Mouse (Mus musculus) thymus, adult 2 months (tissue): ENCODE data around the gene Tex19.1. TPM values are rescaled to one million over a fixed set of nuclear protein-coding genes. Genes with fewer than 3 reads are reported as not detected.

ENCODE experiments used
- DNase-seq: peaks from one replicate; pipeline ENCODE4 v3.0.0; 2021
- H3K27ac ChIP-seq: fragments of 200-500 bp; 2 replicates; pipeline ENCODE4 v1.5.1; 2012; ENCODE audit warnings: low read length, control low read depth; ENCODE audit not compliant: control insufficient read depth, insufficient read depth
- H3K27me3 ChIP-seq: fragments of 200-500 bp; 2 replicates; pipeline ENCODE4 v1.6.1; 2012; ENCODE audit warnings: mild to moderate bottlenecking, low read length, moderate library complexity, mixed read lengths; ENCODE audit not compliant: control insufficient read depth, insufficient read depth
- H3K36me3 ChIP-seq: fragments of 200-500 bp; 2 replicates; pipeline ENCODE4 v1.6.1; 2012; ENCODE audit warnings: mild to moderate bottlenecking, low read length, moderate library complexity; ENCODE audit not compliant: control insufficient read depth, insufficient read depth
- H3K4me1 ChIP-seq: fragments of 200-500 bp; replicated peaks from 2 replicates; pipeline ENCODE4 v1.6.1; 2012; ENCODE audit warnings: low read length; ENCODE audit not compliant: control insufficient read depth, insufficient read depth
- H3K4me3 ChIP-seq: fragments of 200-500 bp; 2 replicates; pipeline ENCODE4 v1.5.1; 2012; ENCODE audit warnings: mild to moderate bottlenecking, low read length, control low read depth, moderate library complexity; ENCODE audit not compliant: control insufficient read depth, insufficient read depth
- CTCF ChIP-seq: fragments of 200-500 bp; IDR thresholded peaks from 2 replicates; pipeline ENCODE4 v1.5.1; 2012; ENCODE audit warnings: mild to moderate bottlenecking, control low read depth, low read length, moderate library complexity, borderline replicate concordance; ENCODE audit not compliant: control insufficient read depth, poor library complexity, insufficient read depth; ENCODE audit errors: extremely low read depth
- POLR2A ChIP-seq: fragments of 200-500 bp; IDR thresholded peaks from 2 replicates; pipeline ENCODE4 v1.6.1; 2012; ENCODE audit warnings: mild to moderate bottlenecking, low read length, control low read depth, moderate library complexity; ENCODE audit not compliant: control insufficient read depth, poor library complexity, insufficient read depth; ENCODE audit errors: extremely low read depth
- WGBS: fragments of 180-500 bp; shearing (Covaris S2); methylation state at CpG from one replicate; pipeline ENCODE4 v1.1.7; 2018; 5-methylcytosine and 5-hydroxymethylcytosine counted together
- polyA plus RNA-seq: library from polyadenylated mRNA; depleted of rRNA; stranded (reverse); fragments of >200 nt; gene quantifications from 2 replicates; pipeline ENCODE4 v1.2.3, GENCODE M21; 2012; rRNA removed

Gene Tex19.1
- polyA plus RNA-seq, 1 experiment = 0.08 TPM

DNA sequence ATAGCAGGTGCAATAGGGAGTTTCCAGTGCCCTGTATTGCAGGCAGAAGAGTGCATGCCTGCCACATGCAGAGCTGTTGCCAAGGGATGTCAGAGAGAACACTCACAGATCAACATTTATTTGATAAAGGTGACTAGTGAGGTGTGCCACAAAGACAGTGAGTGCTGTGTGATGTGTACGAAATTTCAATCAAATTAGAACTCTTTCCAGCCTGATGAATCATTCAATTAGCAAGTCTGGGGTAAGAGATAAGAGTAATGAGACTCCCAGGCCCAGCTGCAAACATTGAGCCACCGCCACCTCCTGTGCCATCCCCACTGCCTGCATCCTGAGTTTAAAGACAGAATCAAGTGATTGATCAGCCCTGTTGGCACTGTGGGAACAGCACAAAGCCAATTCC lies 46.8 kb downstream of the Tex19.1 start:
- H3K27ac ChIP-seq = no peak overlapping the region
- TF ChIP-seq CTCF (no peak), POLR2A (no peak)
- no peak overlapping the region for H3K4me3 ChIP-seq
- H3K4me1 ChIP-seq = no peaks in the 10 kb centered on the region
- H3K36me3 ChIP-seq = no peaks in the 10 kb centered on the region
- H3K27me3 ChIP-seq = no peaks in the 10 kb centered on the region
- 92% methylated on average over 2 of the region's 2 CpGs for WGBS
- DNase-seq = no peak

DNA sequence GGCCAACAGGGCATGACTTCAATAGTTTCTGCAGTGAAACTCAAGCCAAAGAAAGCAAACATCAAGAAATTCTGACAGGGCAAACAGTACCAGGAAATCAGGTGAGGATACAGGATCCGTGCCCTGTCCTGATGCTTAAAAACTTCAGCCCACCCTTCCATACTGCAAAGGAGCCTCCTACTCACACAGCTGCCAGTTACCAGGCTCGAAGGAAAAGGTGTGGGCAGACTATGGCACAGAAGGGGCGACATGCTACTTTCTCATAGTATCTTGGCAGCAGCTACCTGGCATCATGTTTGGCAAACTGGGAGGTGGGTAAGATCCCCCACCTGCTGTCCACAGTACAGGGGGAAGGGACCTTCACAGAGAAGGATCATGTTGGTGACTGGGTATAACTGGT lies 47.5 kb downstream of the Tex19.1 start:
- Histone ChIP-seq H3K27me3 (no peaks in the 10 kb centered on the region), H3K27ac (no peak overlapping the region), H3K36me3 (no peaks in the 10 kb centered on the region), H3K4me1 (no peaks in the 10 kb centered on the region), H3K4me3 (no peak overlapping the region)
- no peak for TF ChIP-seq CTCF
- no peak for TF ChIP-seq POLR2A
- WGBS = 90% methylated on average over 3 of the region's 3 CpGs
- DNase-seq = no peak

Other genes starting within 250 kb of the Tex19.1 start
- 1.6 and 1.7 TPM in 2 replicates for gene Ccdc57, start 213.3 kb upstream of the Tex19.1 start, polyA plus RNA-seq
- 8.0 and 8.5 TPM in 2 replicates for gene Slc16a3, start 197.7 kb upstream of the Tex19.1 start, polyA plus RNA-seq
- 98.2 and 106 TPM in 2 replicates for gene Csnk1d, start 154.8 kb upstream of the Tex19.1 start, polyA plus RNA-seq
- gene Cd7, start 106.7 kb upstream of the Tex19.1 start, polyA plus RNA-seq = 39.2 and 55.2 TPM in 2 replicates
- 0.97 and 1.2 TPM in 2 replicates for gene Sectm1b, start 82.6 kb upstream of the Tex19.1 start, polyA plus RNA-seq
- gene Sectm1a, start 64.9 kb upstream of the Tex19.1 start, polyA plus RNA-seq = 2.4 and 2.7 TPM in 2 replicates
- 0.04 and 0.08 TPM in 2 replicates for gene Tex19.2, start 27.5 kb upstream of the Tex19.1 start, polyA plus RNA-seq
- gene Uts2r, start 14.1 kb downstream of the Tex19.1 start, polyA plus RNA-seq = 0.75 and 1.5 TPM in 2 replicates
- 11.2 and 15.0 TPM in 2 replicates for gene Hexdc, start 58.3 kb downstream of the Tex19.1 start, polyA plus RNA-seq
- gene Ogfod3, start 58.6 kb downstream of the Tex19.1 start, polyA plus RNA-seq = 6.2 and 7.4 TPM in 2 replicates
- 87.4 and 106 TPM in 2 replicates for gene Cybc1, start 83.2 kb downstream of the Tex19.1 start, polyA plus RNA-seq
- gene Narf, start 91.1 kb downstream of the Tex19.1 start, polyA plus RNA-seq = 100 and 101 TPM in 2 replicates
- 57.5 and 60.6 TPM in 2 replicates for gene Foxk2, start 113.8 kb downstream of the Tex19.1 start, polyA plus RNA-seq
- gene Wdr45b, start 208.3 kb downstream of the Tex19.1 start, polyA plus RNA-seq = 51.3 and 65.9 TPM in 2 replicates
- 0.57 and 0.74 TPM in 2 replicates for gene Rab40b, start 242.1 kb downstream of the Tex19.1 start, polyA plus RNA-seq